Mouse (Mus musculus): ENCODE data around the gene Hist1h2ak.
"Not testable (repeated sequence)": the region's sequence is repeated elsewhere in the genome, so short reads cannot be mapped to it uniquely, and the experiment has no call there.

Gene Hist1h2ak

GRCm38 (mm10) chr13:21753524-21754285, at the start of gene Hist1h2ak, which contains the start of gene Hist1h2bn:
TSS of gene Hist1h2ak (minus strand) at chr13:21753827.
TSS of gene Hist1h2bn (plus strand) at chr13:21754123.
- peak; percentile 94 for DNase-seq (ENCODE audit: low read depth, low spot score)

DNA sequence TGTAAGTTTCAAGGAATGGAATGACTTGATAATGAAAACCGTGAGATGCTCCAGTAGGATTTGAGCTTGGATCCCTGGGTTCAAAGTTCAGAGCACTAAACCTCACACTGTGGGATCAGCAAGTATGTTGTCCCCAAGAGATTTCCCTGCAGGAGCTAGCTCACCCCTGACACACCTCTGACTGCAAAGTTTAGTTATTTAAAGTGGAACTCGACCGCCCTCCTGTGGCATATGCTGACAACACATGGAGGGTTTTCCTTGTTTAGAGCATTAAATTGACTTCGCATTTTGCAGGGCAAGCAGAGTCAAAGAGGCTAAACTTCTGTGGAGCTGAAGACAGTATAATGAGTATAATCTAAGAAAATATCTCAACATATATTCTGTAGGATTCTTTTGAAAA, 49.4 kb upstream of the Hist1h2ak start:
- not testable (repeated sequence) for DNase-seq (ENCODE audit: low read depth, low spot score)

DNA sequence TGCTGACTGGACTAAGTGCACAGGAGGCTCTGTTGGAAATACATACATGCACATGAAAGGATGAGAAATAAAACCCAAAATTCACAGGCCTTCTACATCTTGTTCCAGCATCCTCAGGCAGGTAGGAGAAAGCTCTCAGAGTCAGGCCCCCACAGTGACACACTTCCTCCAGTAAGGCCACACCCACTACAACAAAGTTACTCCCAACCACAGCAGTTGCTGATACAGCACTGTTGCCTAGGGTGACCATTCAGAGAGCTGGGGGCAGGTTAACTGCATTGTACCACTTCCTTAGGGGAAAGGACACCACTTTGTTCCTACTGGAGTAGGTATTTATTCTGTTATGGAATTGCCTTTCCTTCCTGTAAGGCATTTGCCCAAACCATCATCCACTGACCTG, 43.5 kb upstream of the Hist1h2ak start:
- DNase-seq (ENCODE audit: low read depth, low spot score): not testable (repeated sequence)

DNA sequence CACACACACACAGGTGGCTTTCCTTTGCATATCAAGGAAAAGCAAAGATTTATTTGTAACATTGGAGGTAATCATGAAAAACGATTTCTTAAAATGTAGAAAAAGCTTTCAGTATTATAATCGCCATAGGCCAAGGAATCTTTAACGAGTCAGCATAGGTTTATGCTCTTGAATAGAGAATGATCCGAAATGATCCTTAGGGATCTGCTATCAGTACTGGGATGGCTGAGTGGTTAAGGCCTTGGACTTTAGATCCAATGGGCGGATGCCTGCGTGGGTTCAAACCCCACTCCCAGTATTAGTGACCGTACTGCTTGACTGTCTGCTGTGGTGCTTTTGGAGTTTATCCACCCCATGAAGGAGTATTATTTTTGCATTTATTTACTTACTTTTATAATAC, 42.0 kb upstream of the Hist1h2ak start:
- no peak for DNase-seq (ENCODE audit: low read depth, low spot score)

- DNase-seq (ENCODE audit: low read depth, low spot score): no peak
Measured at GRCm38 (mm10) chr13:21790601-21791283, 37.1 kb upstream of the Hist1h2ak start.

- DNase-seq (ENCODE audit: low read depth, low spot score): no peak
Measured at GRCm38 (mm10) chr13:21789925-21790324, 36.3 kb upstream of the Hist1h2ak start.

GRCm38 (mm10) chr13:21787760-21788593, 34.4 kb upstream of the Hist1h2ak start:
- DNase-seq (ENCODE audit: low read depth, low spot score): no peak

DNA sequence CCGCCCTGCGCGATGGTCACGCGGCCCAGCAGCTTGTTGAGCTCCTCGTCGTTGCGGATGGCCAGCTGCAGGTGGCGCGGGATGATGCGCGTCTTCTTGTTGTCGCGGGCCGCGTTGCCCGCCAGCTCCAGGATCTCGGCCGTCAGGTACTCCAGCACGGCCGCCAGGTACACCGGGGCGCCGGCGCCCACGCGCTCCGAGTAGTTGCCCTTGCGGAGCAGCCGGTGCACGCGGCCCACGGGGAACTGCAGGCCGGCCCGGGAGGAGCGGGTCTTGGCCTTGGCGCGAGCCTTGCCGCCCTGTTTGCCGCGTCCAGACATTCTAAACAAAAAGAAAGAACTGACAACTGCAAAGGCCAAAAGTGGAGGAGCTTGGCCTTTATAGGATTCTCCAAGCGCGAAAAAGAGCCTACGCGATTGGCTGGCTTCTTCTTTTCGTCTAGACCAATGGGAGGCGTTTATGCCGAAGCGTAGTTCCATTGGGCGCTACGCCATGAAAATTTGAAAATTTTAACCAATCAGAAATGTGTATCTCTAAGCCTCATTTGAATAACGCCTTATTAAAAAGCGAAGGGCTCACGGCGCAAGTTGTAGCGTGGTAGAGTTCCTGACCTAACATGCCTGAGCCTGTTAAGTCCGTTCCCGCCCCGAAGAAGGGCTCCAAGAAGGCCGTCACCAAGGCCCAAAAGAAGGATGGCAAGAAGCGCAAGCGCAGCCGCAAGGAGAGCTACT, 33.4 kb upstream of the Hist1h2ak start, which contains the start of the genes Hist1h2an and Hist1h2bp:
Gene Hist1h2an (minus strand): TSS at position 320 of the 731 bp plus-strand sequence.
Gene Hist1h2bp (plus strand): TSS at position 563 of the 731 bp plus-strand sequence.
- DNase-seq (ENCODE audit: low read depth, low spot score): peak; percentile 96

- no peak for DNase-seq (ENCODE audit: low read depth, low spot score)
Measured at GRCm38 (mm10) chr13:21786189-21786898, 32.7 kb upstream of the Hist1h2ak start.

DNA sequence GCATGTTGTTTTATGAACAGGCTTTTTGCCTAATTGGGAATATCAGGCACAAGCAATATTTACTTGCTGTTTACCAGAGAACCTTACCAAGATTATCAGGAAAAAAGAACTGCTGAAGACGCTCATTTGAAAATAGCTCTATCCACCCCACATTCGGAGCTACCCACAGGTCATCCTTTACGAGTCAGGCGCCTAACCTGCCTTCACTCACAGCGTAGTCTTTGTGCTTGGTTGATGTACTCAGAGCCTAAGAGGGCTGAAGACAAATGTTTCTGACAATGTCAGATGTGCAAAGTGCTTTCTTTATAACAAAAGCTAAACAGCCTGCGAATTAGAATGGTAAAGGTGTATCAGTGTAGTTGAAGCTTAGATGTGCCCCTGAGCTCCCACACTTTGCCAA, 30.7 kb upstream of the Hist1h2ak start:
- no peak for DNase-seq (ENCODE audit: low read depth, low spot score)

DNA sequence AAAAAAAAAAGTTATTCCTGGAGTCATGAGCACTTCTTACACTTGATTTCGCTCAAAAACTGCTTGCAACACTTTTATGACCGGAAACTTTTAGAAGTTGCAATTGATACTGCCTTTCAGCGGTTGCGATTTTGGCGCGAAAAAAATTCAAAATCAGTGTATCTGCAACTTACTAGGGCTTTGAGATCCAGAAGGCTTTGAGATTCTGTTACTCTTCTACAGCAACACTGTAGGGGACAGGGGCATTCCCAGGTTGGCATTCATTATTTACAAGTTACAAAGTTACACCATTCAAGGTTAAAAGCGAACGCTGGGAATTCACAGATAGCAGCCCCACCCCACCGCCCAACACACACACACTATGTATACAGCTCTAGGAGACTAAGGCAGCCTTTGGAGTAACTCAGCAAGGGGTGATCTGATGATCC, 30.1 kb upstream of the Hist1h2ak start:
- no peak for DNase-seq (ENCODE audit: low read depth, low spot score)

DNA sequence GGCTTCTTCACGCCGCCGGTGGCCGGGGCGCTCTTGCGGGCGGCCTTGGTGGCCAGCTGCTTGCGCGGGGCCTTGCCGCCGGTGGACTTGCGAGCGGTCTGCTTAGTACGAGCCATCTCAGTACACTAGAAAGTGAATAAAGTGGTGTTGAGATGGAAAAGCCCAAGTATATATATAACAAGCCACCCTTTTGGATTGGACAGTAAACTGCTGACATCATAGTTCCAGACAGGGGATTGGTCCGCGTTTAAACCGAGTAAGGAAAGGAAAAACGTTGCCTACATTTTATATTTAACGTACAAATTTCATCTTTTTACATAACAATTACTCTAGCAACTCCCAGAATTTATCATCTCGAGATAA, 29.6 kb upstream of the Hist1h2ak start, which contains the start of gene Hist1h3i:
Gene Hist1h3i (minus strand): TSS at position 116 of the 363 bp plus-strand sequence.
- peak; percentile 90 for DNase-seq (ENCODE audit: low read depth, low spot score)

DNA sequence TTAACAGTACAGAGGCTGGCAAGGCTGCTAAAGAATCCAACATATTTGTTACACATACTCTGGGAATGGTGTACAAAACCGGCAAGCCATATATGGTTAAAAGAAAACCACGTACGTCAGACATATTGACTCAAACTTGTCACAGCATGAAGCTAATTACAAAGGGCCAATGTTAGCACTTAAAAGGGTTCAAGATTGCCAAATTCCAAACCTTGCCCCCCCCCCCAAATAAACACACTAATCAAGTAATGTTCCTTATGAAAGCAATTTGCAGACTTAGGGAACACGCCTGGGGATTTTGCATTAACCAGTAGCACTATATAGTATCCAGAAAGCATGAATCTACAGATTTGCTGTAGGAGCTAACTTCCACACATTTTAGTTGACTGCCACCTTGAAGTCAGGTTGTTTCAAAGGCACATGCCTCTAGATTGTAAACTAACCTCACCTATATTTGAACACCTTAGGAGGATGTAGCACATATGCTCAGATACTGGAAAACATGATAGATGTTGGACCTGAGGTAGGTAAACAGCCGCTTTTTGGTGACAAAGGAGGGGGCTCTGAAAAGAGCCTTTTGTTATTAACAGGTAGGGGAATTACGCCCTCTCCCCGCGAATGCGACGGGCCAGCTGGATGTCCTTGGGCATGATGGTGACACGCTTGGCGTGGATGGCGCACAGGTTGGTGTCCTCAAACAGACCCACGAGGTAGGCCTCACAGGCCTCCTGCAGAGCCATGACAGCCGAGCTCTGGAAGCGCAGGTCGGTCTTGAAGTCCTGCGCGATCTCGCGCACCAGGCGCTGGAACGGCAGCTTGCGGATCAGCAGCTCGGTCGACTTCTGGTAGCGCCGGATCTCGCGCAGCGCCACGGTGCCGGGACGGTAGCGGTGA, 29.0 kb upstream of the Hist1h2ak start:
- DNase-seq (ENCODE audit: low read depth, low spot score): peak; percentile 54

- DNase-seq (ENCODE audit: low read depth, low spot score): no peak
Measured at GRCm38 (mm10) chr13:21781639-21782038, 28.0 kb upstream of the Hist1h2ak start.

DNA sequence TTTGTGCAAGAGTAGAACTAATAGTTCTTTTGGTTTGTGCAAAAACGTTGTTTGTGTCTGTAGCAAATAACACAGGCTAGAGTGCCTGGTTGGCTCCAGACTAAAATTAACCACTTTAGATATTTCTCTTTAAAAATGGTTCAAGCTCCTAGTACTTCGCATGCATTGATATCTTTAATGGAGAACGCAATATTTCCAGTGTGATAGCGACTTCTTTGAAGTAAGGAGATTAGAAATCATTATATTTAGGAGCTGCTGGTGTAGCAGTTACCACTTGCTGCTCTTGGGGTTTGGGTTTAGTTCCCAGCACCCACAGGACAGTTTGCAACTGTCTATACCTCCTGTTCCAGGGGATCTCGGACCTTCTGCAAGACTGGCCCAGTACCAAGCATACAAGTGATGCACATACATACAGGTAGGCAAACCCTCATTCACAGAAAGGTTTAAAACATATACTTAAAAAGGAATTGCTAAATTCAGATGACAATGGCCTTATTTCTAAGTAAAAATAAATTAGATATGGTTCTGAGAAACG, 27.5 kb upstream of the Hist1h2ak start:
- DNase-seq (ENCODE audit: low read depth, low spot score): no peak

DNA sequence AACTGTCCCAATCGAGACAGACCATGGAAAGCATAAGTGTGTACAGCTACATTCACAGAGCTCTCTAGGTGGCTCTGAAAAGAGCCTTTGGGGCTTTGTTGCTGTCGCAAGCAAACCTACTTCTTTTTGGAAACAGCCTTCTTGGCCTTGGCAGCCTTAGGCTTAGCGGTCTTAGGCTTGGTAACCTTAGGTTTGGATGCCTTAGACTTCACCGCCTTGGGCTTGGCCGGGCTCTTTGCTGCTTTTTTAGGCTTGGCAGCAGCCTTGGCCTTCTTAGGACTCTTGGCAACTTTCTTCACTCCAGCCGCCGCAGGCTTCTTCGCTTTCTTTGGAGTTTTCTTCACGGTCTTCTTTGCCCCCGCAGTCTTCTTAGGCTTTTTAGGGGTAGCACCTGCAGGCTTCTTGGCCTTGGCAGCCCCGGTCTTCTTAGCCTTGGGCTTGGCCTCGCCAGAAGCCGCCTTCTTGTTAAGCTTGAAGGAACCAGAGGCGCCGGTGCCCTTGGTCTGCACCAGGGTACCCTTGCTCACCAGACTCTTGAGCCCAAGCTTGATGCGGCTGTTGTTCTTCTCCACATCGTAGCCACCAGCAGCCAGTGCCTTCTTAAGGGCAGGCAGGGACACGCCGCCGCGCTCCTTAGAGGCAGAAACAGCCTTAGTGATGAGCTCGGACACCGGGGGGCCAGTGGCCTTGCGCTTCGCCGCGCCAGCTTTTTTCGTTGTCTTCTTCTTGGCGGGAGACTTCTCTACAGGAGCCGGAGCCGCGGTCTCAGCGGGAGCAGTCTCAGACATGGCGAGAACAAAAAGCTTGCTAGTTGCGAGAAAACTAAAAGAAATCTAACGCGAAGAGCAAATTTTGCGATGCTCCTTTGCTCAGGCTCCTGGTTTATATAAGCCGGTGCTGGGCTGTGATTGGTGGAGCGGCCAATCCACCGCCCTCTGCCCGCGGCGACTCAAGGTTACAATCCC, 26.4 kb upstream of the Hist1h2ak start, which contains the start of gene Hist1h1b:
Gene Hist1h1b (minus strand): TSS at position 859 of the 965 bp plus-strand sequence.
- DNase-seq (ENCODE audit: low read depth, low spot score): peak; percentile 83

- peak; percentile 90 for DNase-seq (ENCODE audit: low read depth, low spot score)
Measured at GRCm38 (mm10) chr13:21778814-21779766, 25.5 kb upstream of the Hist1h2ak start.

Data from mesoderm, embryonic 11.5 days (tissue).